Mouse (Mus musculus): ENCODE data around the gene Acot8.

- TF ChIP-seq POLR2A (IDR thresholded peaks at IDR 0.05; ENCODE audit: low read depth, low read length) (no peak), CTCF (IDR thresholded peaks at IDR 0.05; ENCODE audit: extremely low read depth, insufficient read length, insufficient replicate concordance, low read depth, low read length) (no peak)
These were observed 16.3 kb downstream of the Acot8 start for GRCm38 (mm10) chr2:164788411-164788810.
